Mouse (Mus musculus) lung, embryonic 15.5 days (tissue): ENCODE results near the gene Cklf. TPM values are rescaled to one million over a fixed set of nuclear protein-coding genes. Genes with fewer than 3 reads are reported as not detected.
"Not testable (repeated sequence)": the region's sequence is repeated elsewhere in the genome, so short reads cannot be mapped to it uniquely, and the experiment has no call there.

Experiments used
- ATAC-seq: fragments of 200-750 bp; cut with Nextera tagmentation; 2 replicates; pipeline ENCODE4 v1.8.0; 2017; ENCODE audit warnings: moderate number of reproducible peaks, borderline replicate concordance; ENCODE audit not compliant: low FRiP score, low TSS enrichment; ENCODE audit errors: extremely low read depth
- H3K27ac ChIP-seq: fragments of 300-500 bp; sonication (generic); 2 replicates; pipeline ENCODE4 v1.5.1; 2015; ENCODE audit warnings: moderate library complexity, mild to moderate bottlenecking, inconsistent platforms
- H3K27me3 ChIP-seq: fragments of 300-500 bp; sonication (generic); 2 replicates; pipeline ENCODE4 v1.6.1; 2015; ENCODE audit warnings: inconsistent platforms
- H3K36me3 ChIP-seq: fragments of 300-500 bp; sonication (generic); 2 replicates; pipeline ENCODE4 v1.6.1; 2015; ENCODE audit warnings: inconsistent platforms
- H3K4me1 ChIP-seq: fragments of 300-500 bp; sonication (generic); 2 replicates; pipeline ENCODE4 v1.6.1; 2015; ENCODE audit warnings: inconsistent platforms
- H3K4me2 ChIP-seq: fragments of 300-500 bp; sonication (generic); 2 replicates; pipeline ENCODE4 v1.6.1; 2015; ENCODE audit warnings: inconsistent platforms, mild to moderate bottlenecking, moderate library complexity
- H3K4me3 ChIP-seq: fragments of 300-500 bp; sonication (generic); 2 replicates; pipeline ENCODE4 v1.5.1; 2015; ENCODE audit warnings: mild to moderate bottlenecking, inconsistent platforms
- H3K9ac ChIP-seq: fragments of 300-500 bp; sonication (generic); 2 replicates; pipeline ENCODE4 v1.6.1; 2015; ENCODE audit warnings: inconsistent platforms
- H3K9me3 ChIP-seq: fragments of 300-500 bp; sonication (generic); 2 replicates; pipeline ENCODE4 v1.6.1; 2016; ENCODE audit warnings: inconsistent platforms
- WGBS: fragments of 180-500 bp; shearing (Covaris S2); methylation state at CpG from one replicate; pipeline ENCODE4 v1.1.7; 2015; 5-methylcytosine and 5-hydroxymethylcytosine counted together
- polyA plus RNA-seq: library from polyadenylated mRNA; unstranded; fragments of >200 nt; fragmentation: Nextera tagmentation; extraction: Ambion mirVana; gene quantifications from 2 replicates; pipeline ENCODE4 v1.2.1, GENCODE M21; 2015

Gene Cklf
- polyA plus RNA-seq, 1 experiment from 2014 or later = 36.7 TPM

DNA sequence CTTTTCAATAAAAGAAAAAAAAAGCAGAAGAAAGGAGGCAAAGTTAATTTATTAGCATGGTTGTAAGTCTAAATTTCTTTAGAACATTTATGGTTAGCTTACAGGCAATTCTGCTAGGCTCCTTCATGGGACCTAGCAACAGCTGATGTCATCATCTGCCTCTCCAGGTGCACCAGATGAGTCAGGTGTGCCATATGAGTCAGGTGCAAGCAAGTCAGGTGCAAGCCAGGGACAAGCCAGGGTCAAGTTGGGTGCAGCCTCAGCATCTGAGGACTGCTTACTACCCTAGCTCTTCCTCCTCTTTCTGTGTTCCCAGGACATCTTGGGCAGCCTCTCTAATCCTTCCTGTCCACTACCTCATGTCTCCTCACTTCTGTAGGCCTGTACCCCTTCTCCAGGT lies 17.7 kb downstream of the Cklf start:
- no peaks in the 10 kb centered on the region for H3K27me3 ChIP-seq
- no peak for ATAC-seq
- H3K9ac ChIP-seq = no peak overlapping the region
- H3K9me3 ChIP-seq = no peaks in the 10 kb centered on the region
- no peak overlapping the region for H3K27ac ChIP-seq
- no peak overlapping the region for H3K4me2 ChIP-seq
- peaks cover 12% of the 10 kb centered on the region; the same call in 1 of the 2 replicates for H3K36me3 ChIP-seq
- no peak overlapping the region for H3K4me3 ChIP-seq
- no peaks in the 10 kb centered on the region for H3K4me1 ChIP-seq

DNA sequence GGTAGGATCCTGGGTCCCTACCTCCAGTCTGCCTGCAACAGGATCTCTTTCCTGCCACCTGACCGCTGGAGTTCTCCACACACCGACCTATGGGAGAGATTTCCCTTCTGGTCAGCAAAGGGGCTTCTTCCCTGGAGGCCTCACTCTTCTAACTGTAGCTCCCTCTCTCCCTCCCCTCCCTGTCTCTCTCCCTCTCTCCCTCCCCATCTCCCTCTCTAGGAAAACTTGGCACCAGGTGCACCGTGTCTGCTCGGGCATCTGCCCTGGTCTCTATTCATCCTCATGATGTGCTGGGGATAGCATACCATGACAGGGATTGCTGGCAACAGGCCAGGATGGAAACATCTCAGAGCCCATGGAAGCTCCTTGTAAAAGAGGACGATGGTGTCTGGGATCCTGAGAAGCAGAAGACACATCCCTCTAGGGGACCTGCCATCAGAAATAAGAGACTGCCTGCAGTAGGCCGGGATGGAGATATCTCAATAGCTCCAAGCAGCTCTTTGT lies 18.3 kb downstream of the Cklf start:
- H3K27me3 ChIP-seq = no peaks in the 10 kb centered on the region
- H3K4me1 ChIP-seq = no peaks in the 10 kb centered on the region
- no peak overlapping the region for H3K4me3 ChIP-seq
- ATAC-seq = no peak
- no peak overlapping the region for H3K9ac ChIP-seq
- no peaks in the 10 kb centered on the region for H3K9me3 ChIP-seq
- no peak overlapping the region for H3K27ac ChIP-seq
- 78% methylated on average over 6 of the region's 6 CpGs for WGBS
- H3K4me2 ChIP-seq = no peak overlapping the region
- 0 out of 2 replicates have a peak, but pooled peaks cover 6% of the 10 kb centered on the region for H3K36me3 ChIP-seq

- not testable (repeated sequence) for H3K4me1 ChIP-seq, H3K4me3 ChIP-seq, H3K4me2 ChIP-seq, H3K27ac ChIP-seq, H3K27me3 ChIP-seq, H3K9ac ChIP-seq, ATAC-seq, H3K9me3 ChIP-seq, H3K36me3 ChIP-seq
- 82% methylated on average over 12 of the region's 12 CpGs for WGBS
These were observed 42.4 kb downstream of the Cklf start, which contains the start of gene Cmtm2a for GRCm38 (mm10) chr8:104293081-104293480. Cmtm2a (minus strand) TSS chr8:104293181.

DNA sequence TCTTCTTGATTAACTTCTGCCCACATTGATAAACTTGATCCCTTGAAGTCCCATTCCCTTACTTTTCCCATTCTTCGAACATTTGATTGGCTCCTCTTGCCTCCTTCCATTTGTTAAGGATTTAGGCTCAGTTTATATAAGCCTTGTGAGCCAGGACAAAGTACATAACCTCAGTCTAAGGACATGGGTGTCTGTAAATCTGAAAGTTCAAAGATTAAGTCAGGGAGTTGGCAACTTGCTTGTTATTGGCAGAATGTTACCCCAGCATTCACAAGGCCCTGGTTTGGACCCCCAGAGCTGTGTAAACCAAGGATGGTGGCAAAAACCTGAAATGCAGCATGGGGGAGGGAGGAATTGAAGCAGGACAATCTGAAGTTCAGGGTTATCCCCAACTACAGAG lies 43.7 kb downstream of the Cklf start:
- H3K4me2 ChIP-seq = no peak overlapping the region
- no peaks in the 10 kb centered on the region for H3K4me1 ChIP-seq
- 79% methylated on average over 1 of the region's 1 CpGs for WGBS
- no peak for ATAC-seq
- no peak overlapping the region for H3K4me3 ChIP-seq
- no peak overlapping the region for H3K27ac ChIP-seq
- H3K9ac ChIP-seq = no peak overlapping the region
- H3K9me3 ChIP-seq = no peaks in the 10 kb centered on the region
- no peaks in the 10 kb centered on the region for H3K27me3 ChIP-seq
- no peaks in the 10 kb centered on the region for H3K36me3 ChIP-seq

DNA sequence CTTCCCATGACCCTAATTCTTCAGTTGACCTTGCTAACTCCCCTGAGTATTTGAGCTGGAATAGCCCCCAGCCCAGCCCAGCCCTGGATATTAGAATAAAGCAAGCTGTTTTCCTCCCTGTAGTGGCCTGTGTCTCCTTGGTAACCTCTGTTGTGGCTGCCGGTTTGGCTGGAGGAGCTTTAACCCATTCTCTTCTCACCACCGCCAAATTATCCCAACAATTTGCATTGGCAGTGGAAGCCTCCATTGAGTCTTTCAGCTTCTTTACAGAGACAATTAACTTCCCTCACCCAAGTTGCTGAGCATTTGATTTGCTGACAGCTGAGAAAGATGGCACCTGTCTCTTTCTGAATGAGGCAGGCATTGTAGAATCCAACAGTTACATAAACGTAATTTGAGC lies 50.9 kb downstream of the Cklf start:
- H3K36me3 ChIP-seq, ATAC-seq, H3K27me3 ChIP-seq, H3K4me3 ChIP-seq, H3K4me1 ChIP-seq, H3K9ac ChIP-seq, H3K9me3 ChIP-seq, H3K27ac ChIP-seq, H3K4me2 ChIP-seq: not testable (repeated sequence)
- WGBS = 13% methylated on average over 3 of the region's 3 CpGs

- H3K27ac ChIP-seq, H3K4me2 ChIP-seq, H3K4me3 ChIP-seq, ATAC-seq, H3K9me3 ChIP-seq, H3K36me3 ChIP-seq, H3K9ac ChIP-seq, H3K27me3 ChIP-seq, H3K4me1 ChIP-seq: not testable (repeated sequence)
- 88% methylated on average over 4 of the region's 4 CpGs for WGBS
These were observed 51.9 kb downstream of the Cklf start for GRCm38 (mm10) chr8:104302536-104302935.

DNA sequence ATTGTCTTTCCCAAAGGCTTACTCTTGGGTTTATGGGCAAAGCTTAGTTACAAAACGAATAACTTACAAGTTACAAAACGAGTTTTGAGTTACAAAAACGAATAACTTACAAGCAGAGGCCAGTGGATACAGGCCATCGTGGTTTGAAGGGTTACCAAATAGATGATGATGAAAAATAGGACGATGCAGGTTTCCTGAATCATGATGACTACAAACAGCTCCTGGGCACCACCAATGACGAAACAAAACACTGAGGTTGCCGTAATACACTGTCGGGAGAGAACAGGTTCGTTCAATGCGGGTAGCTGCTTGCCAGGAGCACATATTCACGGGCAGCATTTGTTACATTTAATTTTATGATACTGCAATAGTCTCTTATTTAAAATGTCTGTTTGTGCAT lies 54.3 kb downstream of the Cklf start:
- Histone ChIP-seq H3K27ac (no peak overlapping the region), H3K27me3 (no peaks in the 10 kb centered on the region), H3K4me2 (no peak overlapping the region), H3K9me3 (no peaks in the 10 kb centered on the region), H3K9ac (no peak overlapping the region), H3K36me3 (no peaks in the 10 kb centered on the region), H3K4me1 (no peaks in the 10 kb centered on the region), H3K4me3 (no peak overlapping the region)
- no peak for ATAC-seq
- 82% methylated on average over 11 of the region's 11 CpGs for WGBS

DNA sequence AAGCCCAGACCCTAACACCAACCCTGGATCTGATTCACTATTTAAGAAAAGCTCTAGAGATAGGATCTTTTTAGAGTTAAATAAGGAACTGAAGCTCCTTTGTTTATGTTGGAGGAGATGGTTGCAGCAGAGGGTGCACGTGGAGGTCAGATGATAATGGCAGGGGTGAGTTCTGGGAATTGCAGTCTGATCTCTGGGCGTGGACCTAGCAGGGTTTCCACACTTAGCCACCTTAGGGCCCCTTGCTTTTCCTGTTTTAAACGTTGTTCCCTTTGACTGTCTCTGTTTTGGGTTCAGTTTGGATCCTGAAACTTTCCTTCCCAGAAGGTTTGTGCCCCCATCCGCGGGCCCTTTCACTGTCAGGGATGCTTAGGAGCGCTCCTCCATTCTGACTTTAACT lies 57.7 kb downstream of the Cklf start:
- not testable (repeated sequence) for ATAC-seq, H3K4me1 ChIP-seq, H3K4me3 ChIP-seq, H3K9ac ChIP-seq, H3K27ac ChIP-seq, H3K4me2 ChIP-seq, H3K27me3 ChIP-seq, H3K36me3 ChIP-seq, H3K9me3 ChIP-seq
- WGBS = 39% methylated on average over 6 of the region's 6 CpGs

DNA sequence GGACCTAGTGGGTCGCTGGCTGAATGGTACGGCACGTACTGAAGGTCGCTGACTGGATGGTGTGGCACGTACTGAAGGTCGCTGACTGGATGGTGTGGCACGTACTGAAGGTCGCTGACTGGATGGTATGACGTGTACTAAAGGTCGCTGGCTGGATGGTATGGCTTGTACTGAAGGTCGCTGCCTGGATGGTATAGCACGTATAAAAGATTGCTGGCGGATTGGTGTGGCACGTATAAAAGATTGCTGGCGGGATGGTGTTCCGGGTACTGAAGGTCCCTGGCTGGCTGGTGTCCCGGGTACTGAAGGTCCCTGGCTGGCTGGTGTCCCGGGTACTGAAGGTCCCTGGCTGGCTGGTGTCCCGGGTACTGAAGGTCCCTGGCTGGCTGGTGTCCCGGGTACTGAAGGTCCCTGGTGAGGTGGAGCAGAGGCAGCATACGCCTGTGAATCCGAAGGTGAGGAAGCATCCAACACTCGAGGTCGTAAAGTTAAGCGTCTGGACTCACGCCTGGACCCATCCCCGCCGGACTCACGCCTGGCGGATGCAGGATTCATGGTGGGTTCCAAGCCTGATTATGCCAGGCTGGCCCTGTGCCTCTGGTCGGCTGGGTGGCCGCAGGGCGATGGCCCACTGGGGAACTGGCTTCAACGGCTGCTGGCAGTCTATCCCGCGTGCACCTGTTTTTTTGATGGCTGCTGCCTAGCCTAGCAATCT lies 58.9 kb downstream of the Cklf start, which contains the start of the genes Gm45711 and Cmtm1:
TSS of gene Gm45711 (minus strand) at position 641 of the 715 bp plus-strand sequence.
TSS of gene Cmtm1 (minus strand) at position 705 of the 715 bp plus-strand sequence.
- not testable (repeated sequence) for H3K27me3 ChIP-seq, ATAC-seq, H3K27ac ChIP-seq, H3K4me1 ChIP-seq, H3K9ac ChIP-seq, H3K9me3 ChIP-seq, H3K36me3 ChIP-seq, H3K4me3 ChIP-seq, H3K4me2 ChIP-seq
- 84% methylated on average over 36 of the region's 36 CpGs for WGBS

DNA sequence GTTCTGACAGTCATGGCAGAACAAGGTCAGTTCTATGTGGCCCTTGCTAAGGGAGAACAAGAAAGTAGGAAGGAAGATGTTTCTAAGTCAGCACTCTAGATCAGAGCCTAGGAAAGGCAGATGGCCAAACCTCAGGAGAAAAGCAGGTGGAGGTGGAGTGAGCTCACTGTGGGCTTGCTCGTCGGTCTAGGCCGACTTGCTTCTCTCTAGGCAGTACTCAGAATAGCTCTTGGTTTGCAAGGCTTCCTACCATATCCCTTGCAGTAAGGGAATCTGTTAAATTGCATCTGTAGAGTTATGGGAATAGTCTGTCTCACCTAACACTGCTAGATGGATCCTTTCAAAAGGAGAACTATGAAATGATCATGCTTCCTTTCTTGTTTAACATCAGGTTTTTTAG lies 61.4 kb downstream of the Cklf start:
- H3K4me1 ChIP-seq, H3K27ac ChIP-seq, H3K4me2 ChIP-seq, ATAC-seq, H3K36me3 ChIP-seq, H3K27me3 ChIP-seq, H3K9ac ChIP-seq, H3K4me3 ChIP-seq, H3K9me3 ChIP-seq: not testable (repeated sequence)
- WGBS = 90% methylated on average over 3 of the region's 3 CpGs

DNA sequence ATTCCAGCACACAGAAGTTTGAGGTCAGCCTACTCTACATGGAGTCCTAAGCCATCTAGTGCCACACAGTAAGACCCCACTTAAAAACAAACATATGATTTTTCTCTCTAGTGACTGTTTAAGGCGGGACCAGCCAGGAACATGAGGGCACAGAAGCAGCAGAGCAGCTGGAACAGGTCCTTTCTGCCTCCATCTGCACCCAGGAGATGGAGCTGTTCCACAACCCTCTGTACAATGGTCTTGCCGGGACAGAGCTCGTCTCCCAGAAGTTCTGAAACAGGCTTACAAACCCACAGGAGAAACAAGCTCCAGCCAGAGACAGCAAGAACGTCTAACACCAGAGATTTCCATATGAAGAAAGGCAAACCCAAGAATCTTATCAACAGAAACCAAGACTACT lies 62.6 kb downstream of the Cklf start:
- Histone ChIP-seq H3K27me3 (no peaks in the 10 kb centered on the region), H3K9ac (no peak overlapping the region), H3K9me3 (no peaks in the 10 kb centered on the region), H3K4me3 (no peak overlapping the region), H3K36me3 (no peaks in the 10 kb centered on the region), H3K27ac (no peak overlapping the region), H3K4me1 (no peaks in the 10 kb centered on the region), H3K4me2 (no peak overlapping the region)
- 65% methylated on average over 4 of the region's 4 CpGs for WGBS
- no peak for ATAC-seq
